Comparison of ENCODE assay signal across 8 mouse cellular contexts in the genomic region with DNA sequence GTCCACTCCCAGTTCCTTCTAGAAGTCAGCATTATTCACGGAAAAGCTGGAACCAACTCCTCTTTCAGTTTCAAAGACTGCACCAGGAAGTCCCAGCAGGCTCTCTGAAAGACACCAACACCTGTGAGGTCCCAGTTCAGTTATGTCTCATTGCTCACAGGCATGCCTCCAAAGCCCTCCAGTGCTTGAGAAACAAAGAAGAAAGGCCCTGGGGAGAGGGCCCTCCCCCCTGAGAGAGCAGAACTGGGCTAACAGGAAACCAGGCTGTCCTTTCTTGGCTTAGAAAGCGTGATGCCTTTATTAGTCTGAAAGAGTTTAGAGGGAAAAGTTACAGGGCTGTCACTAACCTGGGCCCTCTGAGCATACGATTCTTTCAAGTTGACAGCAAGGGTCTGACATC. TPM values are rescaled to one million over a fixed set of nuclear protein-coding genes. Genes with fewer than 3 reads are reported as not detected.
DNase-seq lines count a peak whose midpoint lies in the region; ATAC-seq lines count a peak whose summit lies in the region.

No protein-coding gene starts in this region.

- no peaks in the 10 kb centered on the region for H3K36me3 ChIP-seq in limb, embryonic 13.5 days
- no peaks in the 10 kb centered on the region for H3K36me3 ChIP-seq in limb, embryonic 10.5 days
- no peaks in the 10 kb centered on the region for H3K36me3 ChIP-seq in hindbrain, embryonic 12.5 days

- 46% methylated on average over 3 of the region's 3 CpGs for whole genome bisulfite sequencing in limb, embryonic 13.5 days
- 69% methylated on average over 3 of the region's 3 CpGs for WGBS in limb, embryonic 10.5 days
- WGBS in hindbrain, embryonic 12.5 days: 52% methylated on average over 3 of the region's 3 CpGs

- DNase-seq in limb, embryonic 10.5 days (ENCODE audit: low spot score): no peak
- peak; percentile 20 for DNase-seq in kidney, postnatal 36 days
- DNase-seq in spleen, postnatal 36 days (ENCODE audit: low spot score in 2 of 2): peak; percentile 83 to 86
- DNase-seq in frontal cortex, adult 2 months (ENCODE audit: extremely low spot score in 1 of 2, low spot score in 1 of 2): no peak
- no peak for DNase-seq in left cerebral cortex, adult 9 months (ENCODE audit: low spot score in 2 of 2)

- 0 out of 2 replicates have a peak overlapping the region, but pooled peaks have one; percentile 1 for H3K4me2 ChIP-seq in limb, embryonic 13.5 days (replicated peaks)
- H3K4me2 ChIP-seq in hindbrain, embryonic 12.5 days (replicated peaks): no peak overlapping the region

- H3K27ac ChIP-seq in limb, embryonic 13.5 days: no peak overlapping the region
- no peak overlapping the region for H3K27ac ChIP-seq in limb, embryonic 10.5 days
- no peak overlapping the region for H3K27ac ChIP-seq in hindbrain, embryonic 12.5 days

- H3K9me3 ChIP-seq in limb, embryonic 13.5 days: no peaks in the 10 kb centered on the region
- H3K9me3 ChIP-seq in limb, embryonic 10.5 days (replicated peaks): no peaks in the 10 kb centered on the region
- H3K9me3 ChIP-seq in hindbrain, embryonic 12.5 days (replicated peaks): no peaks in the 10 kb centered on the region

- H3K4me1 ChIP-seq in limb, embryonic 13.5 days: peaks cover 7% of the 10 kb centered on the region
- H3K4me1 ChIP-seq in limb, embryonic 10.5 days: no peaks in the 10 kb centered on the region
- H3K4me1 ChIP-seq in hindbrain, embryonic 12.5 days: no peaks in the 10 kb centered on the region

- H3K4me3 ChIP-seq in limb, embryonic 13.5 days: no peak overlapping the region
- H3K4me3 ChIP-seq in limb, embryonic 10.5 days: no peak overlapping the region
- H3K4me3 ChIP-seq in hindbrain, embryonic 12.5 days: no peak overlapping the region

- ATAC-seq in limb, embryonic 13.5 days (ENCODE audit: low FRiP score, low read depth): no peak
- peak; percentile 58 for ATAC-seq in granulocyte monocyte progenitor cell, adult 5-6 weeks (replicated peaks; ENCODE audit: poor library complexity, severe bottlenecking)
- no peak for ATAC-seq in hindbrain, embryonic 12.5 days (ENCODE audit: low FRiP score)

- no peaks in the 10 kb centered on the region for H3K27me3 ChIP-seq in limb, embryonic 13.5 days
- H3K27me3 ChIP-seq in limb, embryonic 10.5 days (ENCODE audit: low read depth, poor library complexity, severe bottlenecking): no peaks in the 10 kb centered on the region
- H3K27me3 ChIP-seq in hindbrain, embryonic 12.5 days: no peaks in the 10 kb centered on the region

- H3K9ac ChIP-seq in limb, embryonic 13.5 days: no peak overlapping the region
- no peak overlapping the region for H3K9ac ChIP-seq in hindbrain, embryonic 12.5 days

RNA-seq across cellular contexts. Expression of a gene that starts 22.5 kb away (rescaled TPM):
- polyA plus RNA-seq in limb, embryonic 13.5 days (2015; fragmentation: Nextera tagmentation; extraction: Ambion mirVana): 73.2 and 78.6 TPM in 2 replicates
- polyA plus RNA-seq in limb, embryonic 10.5 days (2016; fragmentation: Nextera tagmentation; extraction: Ambion mirVana): 76.7 and 89.2 TPM in 2 replicates
- 18.9 and 20.7 TPM in 2 replicates for total RNA-seq in granulocyte monocyte progenitor cell, adult 5-6 weeks (2014; fragmentation: Nextera tagmentation)
- 18.2 and 22.2 TPM in 2 replicates for total RNA-seq in granulocyte monocyte progenitor cell, adult 5-6 weeks (2017)
- 83.9 and 88.6 TPM in 2 replicates for polyA plus RNA-seq in frontal cortex, adult 2 months (2012; rRNA removed)
- polyA plus RNA-seq in hindbrain, embryonic 12.5 days (2016; fragmentation: Nextera tagmentation; extraction: Ambion mirVana): 131 and 140 TPM in 2 replicates

RNA-seq across cellular contexts. Expression of a gene that starts 25.9 kb away (rescaled TPM):
- 65.2 and 74.7 TPM in 2 replicates for polyA plus RNA-seq in limb, embryonic 13.5 days (2015; fragmentation: Nextera tagmentation; extraction: Ambion mirVana)
- 75.3 and 84.8 TPM in 2 replicates for polyA plus RNA-seq in limb, embryonic 10.5 days (2016; fragmentation: Nextera tagmentation; extraction: Ambion mirVana)
- total RNA-seq in granulocyte monocyte progenitor cell, adult 5-6 weeks (2014; fragmentation: Nextera tagmentation): 8.4 and 9.3 TPM in 2 replicates
- total RNA-seq in granulocyte monocyte progenitor cell, adult 5-6 weeks (2017): 4.7 and 12.6 TPM in 2 replicates
- polyA plus RNA-seq in frontal cortex, adult 2 months (2012; rRNA removed): 59.6 and 63.5 TPM in 2 replicates
- 63.6 and 65.3 TPM in 2 replicates for polyA plus RNA-seq in hindbrain, embryonic 12.5 days (2016; fragmentation: Nextera tagmentation; extraction: Ambion mirVana)

Comparison
In these comparisons a context has a peak if more than half of its experiments do, and no peak if none do; other contexts are left out.
1. DNase-seq: peak in kidney, postnatal 36 days (2 of 2) and spleen, postnatal 36 days (2 of 2); none in limb, embryonic 10.5 days (single experiment), frontal cortex, adult 2 months (0 of 2) and left cerebral cortex, adult 9 months (0 of 2).